Mouse (Mus musculus): ENCODE data around the gene Tbc1d19. TPM values are rescaled to one million over a fixed set of nuclear protein-coding genes. Genes with fewer than 3 reads are reported as not detected.

The Tbc1d19 gene
- polyA plus RNA-seq, 1 experiment: 64.1 TPM

DNA sequence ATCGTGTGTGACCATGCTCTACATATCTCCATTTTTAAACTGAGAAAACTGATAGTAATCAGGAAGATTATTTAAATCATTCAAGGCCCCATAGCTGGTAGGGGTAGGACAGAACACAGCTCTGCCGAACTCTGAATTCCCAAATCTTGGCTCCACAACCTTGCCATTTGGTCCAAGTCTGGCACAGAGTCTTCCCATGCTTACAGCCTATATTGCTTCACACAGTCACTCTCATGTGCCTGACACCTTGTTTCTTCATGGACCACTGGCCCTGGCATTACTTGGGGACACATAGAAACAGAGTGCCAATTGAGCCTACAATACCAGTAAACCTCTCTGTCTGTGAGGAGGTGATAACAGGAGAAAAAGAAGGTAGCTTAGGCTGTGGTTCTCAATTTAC is 111.0 kb downstream of the Tbc1d19 start:
- no peak for DNase-seq (ENCODE audit: low read depth)
- TF ChIP-seq CTCF (IDR thresholded peaks at IDR 0.05; ENCODE audit: borderline replicate concordance, extremely low read depth, insufficient read depth, insufficient read length) (no peak), POLR2A (IDR thresholded peaks at IDR 0.05; ENCODE audit: borderline replicate concordance, extremely low read depth, insufficient read depth, insufficient read length, poor library complexity, severe bottlenecking) (no peak)

DNA sequence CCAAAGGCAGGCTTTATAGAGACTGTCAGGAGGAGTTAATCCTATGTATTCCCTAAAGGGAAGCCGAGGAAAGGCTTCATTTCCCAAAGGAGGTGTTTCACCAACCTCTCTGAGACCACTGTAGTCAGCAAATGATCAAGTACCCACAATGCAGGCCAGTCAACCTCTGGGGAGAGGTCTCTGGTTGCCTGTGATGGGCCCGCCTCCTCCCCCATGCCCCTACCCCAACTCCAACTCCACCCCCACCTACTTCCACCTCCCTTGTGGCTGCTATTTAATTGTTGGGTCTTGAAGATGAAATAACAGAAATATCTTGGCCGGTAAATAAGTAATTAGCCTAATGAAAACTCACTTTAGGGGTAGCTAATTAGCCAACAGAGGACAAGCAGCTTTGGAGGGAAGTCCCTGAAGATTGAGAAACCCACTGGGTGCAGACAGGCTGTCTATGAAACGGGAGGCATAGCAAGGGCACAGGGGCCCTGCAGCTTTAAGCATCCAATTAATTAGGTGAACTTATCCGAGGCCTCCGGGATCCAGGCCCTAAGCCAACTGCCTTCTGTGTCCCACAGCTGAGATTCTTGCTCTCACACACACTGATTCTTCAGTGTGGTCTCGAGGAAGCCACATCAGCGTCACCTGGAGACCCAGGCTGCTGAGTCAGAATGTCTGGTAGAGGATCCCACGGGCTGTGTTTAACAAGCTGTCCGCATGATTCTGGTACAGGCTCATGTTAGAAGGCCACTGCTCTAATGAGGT is 112.9 kb downstream of the Tbc1d19 start:
- TF ChIP-seq POLR2A (IDR thresholded peaks at IDR 0.05; ENCODE audit: borderline replicate concordance, extremely low read depth, insufficient read depth, insufficient read length, poor library complexity, severe bottlenecking) (no peak), CTCF (IDR thresholded peaks at IDR 0.05; ENCODE audit: borderline replicate concordance, extremely low read depth, insufficient read depth, insufficient read length) (no peak)
- peak; percentile 84 for DNase-seq (ENCODE audit: low read depth)

DNA sequence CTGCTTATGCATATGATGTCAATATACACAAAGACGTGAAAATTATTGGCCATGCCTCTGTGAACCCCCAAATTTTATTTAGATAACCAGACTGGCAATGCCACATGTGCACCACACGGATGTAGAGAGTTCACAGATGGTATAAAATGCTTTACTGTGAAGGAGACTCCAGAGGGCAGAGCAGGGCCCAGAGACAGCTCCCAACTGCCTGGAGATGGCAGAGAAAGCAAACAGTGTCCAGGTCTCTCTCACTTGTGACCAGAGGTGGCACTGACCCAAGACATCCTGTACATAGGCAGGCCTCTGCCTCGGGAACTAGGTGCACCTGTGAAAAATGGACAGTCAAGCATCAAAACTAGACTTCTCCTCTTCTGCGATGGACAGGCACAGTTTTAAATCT is 114.6 kb downstream of the Tbc1d19 start:
- TF ChIP-seq POLR2A (IDR thresholded peaks at IDR 0.05; ENCODE audit: borderline replicate concordance, extremely low read depth, insufficient read depth, insufficient read length, poor library complexity, severe bottlenecking): no peak

DNA sequence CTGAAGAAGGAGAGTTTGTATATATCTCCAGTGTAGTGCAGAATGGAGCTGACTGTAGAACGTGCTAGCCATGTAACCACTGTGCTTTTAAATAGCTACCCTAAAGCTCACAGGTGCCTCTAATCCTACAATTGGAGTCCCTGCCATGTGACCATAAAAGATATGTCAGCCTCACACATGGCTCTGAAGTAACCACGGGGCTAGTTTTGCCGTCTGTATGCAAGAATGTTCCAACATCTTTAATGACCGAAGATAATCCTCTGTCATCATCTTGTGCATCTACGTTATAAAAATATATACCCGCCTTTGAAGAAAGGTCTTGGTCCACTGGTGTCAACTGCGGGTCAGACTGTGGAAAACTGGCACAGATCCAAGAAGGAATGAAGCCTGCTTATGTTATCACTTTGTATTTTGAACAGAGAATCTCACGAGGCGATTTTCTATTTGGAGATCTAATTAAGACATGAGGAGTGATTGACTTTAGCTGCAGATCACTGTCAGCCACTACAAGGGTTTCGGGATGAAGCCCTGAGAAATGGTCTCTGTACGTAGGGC is 117.0 kb downstream of the Tbc1d19 start:
- TF ChIP-seq POLR2A (IDR thresholded peaks at IDR 0.05; ENCODE audit: borderline replicate concordance, extremely low read depth, insufficient read depth, insufficient read length, poor library complexity, severe bottlenecking) (no peak), CTCF (IDR thresholded peaks at IDR 0.05; ENCODE audit: borderline replicate concordance, extremely low read depth, insufficient read depth, insufficient read length) (no peak)

More for the DNA sequence above, 114.6 kb downstream of the Tbc1d19 start:
- DNase-seq (ENCODE audit: low read depth): no peak

DNA sequence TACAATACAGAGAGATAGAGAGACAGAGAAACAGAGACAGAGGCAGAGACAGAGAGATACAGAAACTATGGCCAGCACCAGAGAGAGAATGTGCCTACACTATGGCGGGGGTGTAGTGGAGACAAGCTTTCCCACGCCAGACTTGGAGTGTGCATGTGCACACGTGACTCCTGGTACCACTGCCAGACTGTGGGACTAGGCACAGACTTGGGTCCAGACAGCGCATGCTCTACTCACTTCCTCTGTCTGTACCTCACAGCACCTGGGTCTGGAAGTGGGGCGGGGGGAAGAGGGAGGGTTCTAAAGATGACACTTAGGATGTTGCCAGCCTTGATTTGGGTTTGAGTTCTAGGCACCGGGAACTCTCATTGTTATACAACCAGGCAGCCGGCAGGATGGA is 118.5 kb downstream of the Tbc1d19 start:
- no peak for DNase-seq (ENCODE audit: low read depth)
- TF ChIP-seq POLR2A (IDR thresholded peaks at IDR 0.05; ENCODE audit: borderline replicate concordance, extremely low read depth, insufficient read depth, insufficient read length, poor library complexity, severe bottlenecking): no peak

More for the DNA sequence above, 117.0 kb downstream of the Tbc1d19 start:
- no peak for DNase-seq (ENCODE audit: low read depth)

DNA sequence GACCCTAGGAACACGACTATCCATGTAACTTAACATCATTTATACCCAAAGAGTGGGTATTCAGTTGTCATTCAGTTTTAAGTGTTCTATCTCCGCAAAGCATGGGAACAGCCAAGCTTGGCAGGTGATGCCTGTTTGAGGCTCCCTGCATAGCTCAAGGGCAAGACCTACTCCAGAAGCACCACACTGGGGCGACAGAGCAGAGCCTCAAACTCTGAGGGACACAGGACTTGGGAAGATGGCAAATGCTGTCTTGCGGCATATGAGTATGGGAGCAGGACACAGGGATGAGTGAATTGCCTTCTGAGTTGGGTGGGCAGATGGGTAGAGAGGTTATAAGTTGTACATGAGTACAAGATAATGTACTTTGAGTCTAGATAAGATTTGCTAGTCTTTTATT is 119.1 kb downstream of the Tbc1d19 start:
- no peak for TF ChIP-seq CTCF (IDR thresholded peaks at IDR 0.05; ENCODE audit: borderline replicate concordance, extremely low read depth, insufficient read depth, insufficient read length)
- TF ChIP-seq POLR2A (IDR thresholded peaks at IDR 0.05; ENCODE audit: borderline replicate concordance, extremely low read depth, insufficient read depth, insufficient read length, poor library complexity, severe bottlenecking): no peak
- no peak for DNase-seq (ENCODE audit: low read depth)

DNA sequence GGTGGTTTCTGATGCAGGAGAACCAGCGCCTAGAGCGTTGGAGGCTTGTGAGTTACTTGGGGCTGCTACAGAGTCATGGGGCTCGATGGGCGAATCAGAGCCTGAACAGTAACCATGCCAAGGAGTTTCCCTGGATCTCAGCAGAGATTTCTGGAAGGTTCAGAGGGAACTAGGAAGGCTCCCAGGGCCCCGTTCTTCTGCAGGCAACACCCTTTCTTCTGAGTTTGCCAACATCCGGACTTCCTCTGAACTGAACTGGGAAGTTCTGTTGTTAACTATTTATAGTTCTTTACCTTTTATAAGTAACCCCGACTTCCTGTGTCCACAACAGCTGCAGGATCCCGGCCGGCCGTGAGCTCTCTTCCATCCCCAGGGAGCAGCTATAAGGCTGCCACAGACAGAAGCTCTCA is 119.8 kb downstream of the Tbc1d19 start:
- no peak for DNase-seq (ENCODE audit: low read depth)
- TF ChIP-seq POLR2A (IDR thresholded peaks at IDR 0.05; ENCODE audit: borderline replicate concordance, extremely low read depth, insufficient read depth, insufficient read length, poor library complexity, severe bottlenecking): no peak
- no peak for TF ChIP-seq CTCF (IDR thresholded peaks at IDR 0.05; ENCODE audit: borderline replicate concordance, extremely low read depth, insufficient read depth, insufficient read length)

DNA sequence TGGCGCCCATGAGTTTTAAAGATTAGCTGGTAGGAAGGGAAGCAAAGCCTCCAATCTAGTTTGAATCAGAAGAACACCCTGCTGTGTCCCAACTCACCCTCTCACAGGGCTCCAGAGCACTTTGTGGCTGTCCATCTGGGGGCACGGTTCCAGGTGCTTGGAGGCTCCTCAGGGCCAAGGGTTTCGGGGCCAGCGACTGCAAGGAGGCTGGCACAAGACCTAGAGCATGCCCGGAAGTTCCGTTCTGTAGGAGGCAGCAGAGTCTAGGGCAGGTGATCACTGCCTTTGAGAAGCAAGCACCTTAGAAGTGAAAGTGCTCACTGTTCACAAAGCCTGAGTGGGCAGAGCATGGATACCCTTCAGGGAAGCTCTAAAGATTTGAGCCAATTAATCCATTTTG is 120.4 kb downstream of the Tbc1d19 start:
- no peak for DNase-seq (ENCODE audit: low read depth)
- no peak for TF ChIP-seq CTCF (IDR thresholded peaks at IDR 0.05; ENCODE audit: borderline replicate concordance, extremely low read depth, insufficient read depth, insufficient read length)
- TF ChIP-seq POLR2A (IDR thresholded peaks at IDR 0.05; ENCODE audit: borderline replicate concordance, extremely low read depth, insufficient read depth, insufficient read length, poor library complexity, severe bottlenecking): no peak

DNA sequence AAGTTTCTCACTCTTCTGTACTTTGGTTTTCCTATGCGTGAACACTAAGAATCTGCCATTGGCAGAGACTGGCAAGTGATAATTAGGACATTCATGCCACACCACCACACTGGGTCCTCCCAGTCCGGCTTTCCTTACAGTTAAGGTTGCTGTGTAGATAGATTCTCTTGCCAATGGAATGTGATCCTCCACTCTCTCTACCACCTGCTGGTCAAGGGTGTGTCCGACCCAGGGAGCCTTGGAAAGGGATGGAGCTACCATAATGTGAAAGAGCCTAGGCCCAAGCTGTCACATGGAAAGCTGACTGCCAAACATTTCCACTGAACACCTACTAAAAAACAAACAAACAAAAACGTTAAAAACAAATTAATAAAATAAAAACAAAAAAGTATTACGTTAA is 121.6 kb downstream of the Tbc1d19 start:
- no peak for DNase-seq (ENCODE audit: low read depth)
- TF ChIP-seq CTCF (IDR thresholded peaks at IDR 0.05; ENCODE audit: borderline replicate concordance, extremely low read depth, insufficient read depth, insufficient read length) (no peak), POLR2A (IDR thresholded peaks at IDR 0.05; ENCODE audit: borderline replicate concordance, extremely low read depth, insufficient read depth, insufficient read length, poor library complexity, severe bottlenecking) (no peak)

DNA sequence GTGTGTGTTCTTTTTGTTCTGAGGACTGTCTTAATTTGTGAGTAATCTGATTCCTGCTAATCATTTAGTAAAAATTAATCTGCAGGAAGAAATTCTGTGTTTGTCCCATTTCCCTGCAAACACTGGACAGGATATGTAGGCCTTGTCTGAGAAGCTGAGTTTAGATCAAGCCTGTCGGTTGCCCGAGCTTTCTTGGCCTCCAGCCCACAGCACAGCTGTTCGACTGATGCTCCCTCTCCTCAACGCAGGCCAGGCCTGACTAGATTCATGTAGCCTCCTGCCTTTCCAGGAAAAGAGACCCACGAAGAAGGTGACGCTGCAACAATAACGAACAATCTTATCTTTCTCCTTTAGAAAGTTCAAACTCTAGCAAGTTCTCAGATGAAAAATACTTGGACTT is 124.2 kb downstream of the Tbc1d19 start:
- TF ChIP-seq POLR2A (IDR thresholded peaks at IDR 0.05; ENCODE audit: borderline replicate concordance, extremely low read depth, insufficient read depth, insufficient read length, poor library complexity, severe bottlenecking) (no peak), CTCF (IDR thresholded peaks at IDR 0.05; ENCODE audit: borderline replicate concordance, extremely low read depth, insufficient read depth, insufficient read length) (no peak)
- DNase-seq (ENCODE audit: low read depth): peak; percentile 76

DNA sequence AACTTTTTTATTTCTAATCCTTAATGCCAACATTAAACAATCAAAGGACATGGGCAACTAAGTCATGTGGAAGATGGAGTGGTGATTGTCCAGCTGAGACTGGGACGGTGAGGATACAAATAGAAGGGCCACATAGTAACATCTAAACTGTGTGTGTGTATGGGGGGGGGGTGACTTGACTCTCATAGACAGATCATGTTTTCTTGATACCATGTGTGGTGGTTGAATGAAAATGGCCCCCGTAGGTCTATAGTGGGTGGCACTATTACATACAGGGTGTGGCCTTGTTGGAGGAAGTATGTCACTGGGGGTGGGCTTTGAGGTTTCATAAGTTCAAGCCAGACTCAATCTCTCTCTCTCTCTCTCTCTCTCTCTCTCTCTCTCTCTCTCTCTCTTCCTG is 124.6 kb downstream of the Tbc1d19 start:
- TF ChIP-seq CTCF (IDR thresholded peaks at IDR 0.05; ENCODE audit: borderline replicate concordance, extremely low read depth, insufficient read depth, insufficient read length) (no peak), POLR2A (IDR thresholded peaks at IDR 0.05; ENCODE audit: borderline replicate concordance, extremely low read depth, insufficient read depth, insufficient read length, poor library complexity, severe bottlenecking) (no peak)
- no peak for DNase-seq (ENCODE audit: low read depth)

DNA sequence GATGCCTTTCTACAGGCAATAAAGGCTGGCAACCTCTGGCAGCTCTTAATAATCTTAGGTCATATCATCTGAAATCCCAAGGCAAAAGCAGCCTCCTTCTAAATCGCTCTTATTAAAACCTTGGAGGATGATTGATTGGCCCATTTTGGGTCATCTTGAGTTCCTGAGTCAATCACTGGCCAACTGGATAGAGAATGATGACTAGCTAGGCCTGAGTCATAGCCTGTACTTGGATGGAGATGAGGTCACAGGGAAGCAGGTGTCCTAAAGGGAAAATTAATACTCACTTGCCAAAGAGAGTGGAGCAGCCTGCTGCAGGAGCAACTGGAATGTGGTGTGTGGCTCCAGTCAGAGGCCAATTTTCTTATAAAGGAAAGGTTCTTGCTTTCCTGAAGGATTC is 125.4 kb downstream of the Tbc1d19 start:
- TF ChIP-seq CTCF (IDR thresholded peaks at IDR 0.05; ENCODE audit: borderline replicate concordance, extremely low read depth, insufficient read depth, insufficient read length) (no peak), POLR2A (IDR thresholded peaks at IDR 0.05; ENCODE audit: borderline replicate concordance, extremely low read depth, insufficient read depth, insufficient read length, poor library complexity, severe bottlenecking) (no peak)
- DNase-seq (ENCODE audit: low read depth): no peak
